Mouse (Mus musculus) ES-Bruce4 (cell line): Measurements from ENCODE around the gene Gfi1. TPM values are rescaled to one million over a fixed set of nuclear protein-coding genes. Genes with fewer than 3 reads are reported as not detected.

ENCODE experiments used
- H3K27ac ChIP-seq: 2 replicates; pipeline ENCODE4 v1.5.1; 2012; ENCODE audit warnings: low read length, inconsistent platforms; ENCODE audit not compliant: insufficient read depth
- H3K27me3 ChIP-seq: 2 replicates; pipeline ENCODE4 v1.6.1; 2012; ENCODE audit warnings: mild to moderate bottlenecking, low read length, inconsistent platforms; ENCODE audit not compliant: control insufficient read depth, poor library complexity, insufficient read depth, severe bottlenecking
- H3K36me3 ChIP-seq: 2 replicates; pipeline ENCODE4 v1.6.1; 2012; ENCODE audit warnings: inconsistent platforms, mild to moderate bottlenecking, low read length, moderate library complexity; ENCODE audit not compliant: control insufficient read depth, poor library complexity, insufficient read depth, severe bottlenecking
- H3K4me1 ChIP-seq: one replicate; pipeline ENCODE4 v1.8.1; 2011; ENCODE audit warnings: low read length; ENCODE audit not compliant: control insufficient read depth, insufficient read depth
- H3K4me3 ChIP-seq: 2 replicates; pipeline ENCODE4 v1.5.1; 2011; ENCODE audit warnings: low read depth, mild to moderate bottlenecking, low read length
- H3K9ac ChIP-seq: 2 replicates; pipeline ENCODE4 v1.6.1; 2012; ENCODE audit warnings: low read depth, mild to moderate bottlenecking, inconsistent platforms; ENCODE audit not compliant: poor library complexity, severe bottlenecking
- H3K9me3 ChIP-seq: replicated peaks from 2 replicates; pipeline ENCODE4 v1.6.1; 2012; ENCODE audit warnings: mild to moderate bottlenecking, low read length, inconsistent platforms; ENCODE audit not compliant: control insufficient read depth, poor library complexity, insufficient read depth, severe bottlenecking
- CTCF ChIP-seq: IDR thresholded peaks from one replicate; pipeline ENCODE4 v1.8.1; 2011; ENCODE audit warnings: low read depth, low read length
- EP300 ChIP-seq: IDR thresholded peaks from 2 replicates; pipeline ENCODE4 v1.6.1; 2011; ENCODE audit warnings: low read depth, low read length; ENCODE audit not compliant: insufficient read depth
- POLR2A ChIP-seq: IDR thresholded peaks from one replicate; pipeline ENCODE4 v1.8.1; 2011; ENCODE audit warnings: low read length; ENCODE audit not compliant: insufficient read depth
- polyA plus RNA-seq: library from polyadenylated mRNA; stranded (reverse); fragments of >200 nt; gene quantifications from 2 replicates; pipeline ENCODE4 v1.2.4, GENCODE M21; 2011; ENCODE audit warnings: low read depth; ENCODE audit not compliant: missing spikeins, insufficient read depth, insufficient read length

Gfi1 gene
- polyA plus RNA-seq, 1 experiment = not detected

DNA sequence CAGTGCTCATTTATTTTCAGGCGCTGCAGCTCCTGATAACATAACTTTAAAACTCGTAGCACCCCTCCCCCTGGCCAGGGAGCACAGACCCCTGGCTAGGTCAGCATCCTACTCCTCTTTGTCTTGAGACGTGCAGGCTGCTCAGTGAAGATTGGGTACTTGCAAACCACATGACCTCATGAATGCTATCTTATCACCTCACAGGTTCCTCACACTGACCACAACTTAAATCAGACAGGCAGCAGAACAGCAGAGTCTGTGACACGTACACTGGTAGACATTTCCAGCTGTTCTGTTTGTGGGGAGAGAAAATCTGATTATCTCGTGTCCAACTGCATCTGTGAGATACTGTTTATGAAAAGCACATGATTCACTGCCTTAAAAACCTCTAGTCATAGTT is 33.3 kb upstream of the Gfi1 start:
- no peak overlapping the region for H3K27ac ChIP-seq
- no peaks in the 10 kb centered on the region for H3K4me1 ChIP-seq
- H3K9ac ChIP-seq = no peak overlapping the region
- no peak for TF ChIP-seq EP300
- no peak for TF ChIP-seq POLR2A
- no peak for TF ChIP-seq CTCF
- H3K36me3 ChIP-seq = no peaks in the 10 kb centered on the region
- no peaks in the 10 kb centered on the region for H3K9me3 ChIP-seq
- no peaks in the 10 kb centered on the region for H3K27me3 ChIP-seq
- no peak overlapping the region for H3K4me3 ChIP-seq

- TF ChIP-seq POLR2A = no peak
- TF ChIP-seq CTCF = no peak
- no peak for TF ChIP-seq EP300
- Histone ChIP-seq H3K4me1 (no peaks in the 10 kb centered on the region), H3K27me3 (no peaks in the 10 kb centered on the region), H3K9ac (no peak overlapping the region), H3K36me3 (no peaks in the 10 kb centered on the region), H3K4me3 (no peak overlapping the region), H3K27ac (no peak overlapping the region), H3K9me3 (no peaks in the 10 kb centered on the region)
Observed at GRCm38 (mm10) chr5:107756072-107756471, 30.2 kb upstream of the Gfi1 start.

DNA sequence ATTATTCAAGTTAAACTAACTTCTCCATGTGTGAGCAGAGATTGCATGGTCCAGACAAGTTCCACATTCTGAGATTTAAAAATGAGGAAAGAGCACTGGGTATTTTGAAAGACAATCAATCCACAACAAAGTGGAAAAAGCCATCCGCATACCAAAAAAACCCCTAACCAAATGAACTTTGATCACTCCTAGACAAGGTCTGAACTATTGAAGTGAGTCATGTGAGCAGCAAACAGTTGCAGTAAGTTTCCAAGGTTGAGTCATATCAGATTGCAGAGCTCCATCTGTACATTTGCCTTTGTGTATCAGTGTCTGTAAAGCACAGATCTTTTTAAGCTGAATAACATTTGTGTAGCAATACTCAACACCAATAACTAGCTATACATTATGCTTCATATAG is 28.9 kb upstream of the Gfi1 start:
- H3K27me3 ChIP-seq = no peaks in the 10 kb centered on the region
- no peak overlapping the region for H3K4me3 ChIP-seq
- no peaks in the 10 kb centered on the region for H3K9me3 ChIP-seq

GRCm38 (mm10) chr5:107753656-107754055 is 27.8 kb upstream of the Gfi1 start:
- Histone ChIP-seq H3K27me3 (no peaks in the 10 kb centered on the region), H3K4me1 (no peaks in the 10 kb centered on the region), H3K9ac (no peak overlapping the region), H3K36me3 (no peaks in the 10 kb centered on the region), H3K27ac (no peak overlapping the region), H3K9me3 (no peaks in the 10 kb centered on the region), H3K4me3 (no peak overlapping the region)
- TF ChIP-seq POLR2A (no peak), CTCF (no peak), EP300 (no peak)

More for the DNA sequence above, 28.9 kb upstream of the Gfi1 start:
- H3K36me3 ChIP-seq = no peaks in the 10 kb centered on the region
- H3K9ac ChIP-seq = no peak overlapping the region
- no peak overlapping the region for H3K27ac ChIP-seq
- no peak for TF ChIP-seq POLR2A
- TF ChIP-seq EP300 = no peak
- TF ChIP-seq CTCF = no peak
- H3K4me1 ChIP-seq = no peaks in the 10 kb centered on the region

GRCm38 (mm10) chr5:107749229-107749916 is 23.5 kb upstream of the Gfi1 start:
- Histone ChIP-seq H3K4me3 (no peak overlapping the region), H3K9ac (no peak overlapping the region), H3K36me3 (peaks cover 3% of the 10 kb centered on the region; the same call in 1 of the 2 replicates), H3K27me3 (no peaks in the 10 kb centered on the region), H3K4me1 (no peaks in the 10 kb centered on the region), H3K27ac (no peak overlapping the region), H3K9me3 (no peaks in the 10 kb centered on the region)
- TF ChIP-seq EP300 (no peak), CTCF (no peak), POLR2A (no peak)

- H3K9ac ChIP-seq = no peak overlapping the region
- H3K27ac ChIP-seq = no peak overlapping the region
- no peaks in the 10 kb centered on the region for H3K36me3 ChIP-seq
- no peaks in the 10 kb centered on the region for H3K27me3 ChIP-seq
- H3K4me3 ChIP-seq = no peak overlapping the region
- no peaks in the 10 kb centered on the region for H3K4me1 ChIP-seq
- H3K9me3 ChIP-seq = no peaks in the 10 kb centered on the region
- TF ChIP-seq POLR2A (no peak), EP300 (no peak), CTCF (no peak)
Observed at GRCm38 (mm10) chr5:107739023-107739422, 13.2 kb upstream of the Gfi1 start.
